Comparison of ENCODE assay signal across 9 mouse cellular contexts in genomic region chr5:24578109-24578963, GRCm38 (mm10). TPM values are rescaled to one million over a fixed set of nuclear protein-coding genes. Genes with fewer than 3 reads are reported as not detected.
DNase-seq lines count a peak whose midpoint lies in the region; ATAC-seq and TF ChIP-seq lines count a peak whose summit lies in the region.
"Had no signal": no experiment of that assay in that cellular context is flagged by ENCODE, and none has a peak within 500 bp of the region (broad histone marks: within the 10 kb centered on the region; RNA-seq: fewer than 3 reads in every experiment).

No protein-coding gene starts in this region.

- DNase-seq in gastrocnemius, adult 2 months, result no peak
- DNase-seq in gastrocnemius, postnatal 36 days, result no peak
- DNase-seq in layer of hippocampus, adult 9-11 months, result no peak
- DNase-seq in thymus, postnatal 14 days, result no peak
- no peak for DNase-seq in ovary, adult 18-20 months (ENCODE audit: low spot score)

- H3K9ac ChIP-seq in forebrain, embryonic 16.5 days (replicated peaks; ENCODE audit: low read depth, low read length), result peak overlapping the region; percentile 45; the same call in 1 of the 2 replicates
- peak overlapping the region; percentile 67 for H3K9ac ChIP-seq in liver, embryonic 15.5 days

- H3K9me3 ChIP-seq in forebrain, embryonic 16.5 days (ENCODE audit: control insufficient read depth, low read length), result no peaks in the 10 kb centered on the region
- H3K9me3 ChIP-seq in liver, embryonic 15.5 days (replicated peaks), result no peaks in the 10 kb centered on the region

- peak overlapping the region; percentile 93 for H3K4me3 ChIP-seq in gastrocnemius, adult 2 months
- peak overlapping the region; percentile 40 for H3K4me3 ChIP-seq in C2C12 (ENCODE audit: insufficient read depth, poor library complexity, severe bottlenecking)
- peak overlapping the region; percentile 49 for H3K4me3 ChIP-seq in forebrain, embryonic 16.5 days (replicated peaks; ENCODE audit: low read length)
- peak overlapping the region; percentile 82 for H3K4me3 ChIP-seq in liver, embryonic 15.5 days (replicated peaks)

- no peak for TF ChIP-seq CTCF in gastrocnemius, adult 2 months (IDR thresholded peaks at IDR 0.05)
- TF ChIP-seq CTCF in C2C12 (IDR thresholded peaks at IDR 0.05; ENCODE audit: control insufficient read depth, insufficient read depth, insufficient read length), result no peak

- H3K36me3 ChIP-seq in C2C12 (ENCODE audit: control insufficient read depth, insufficient read depth), result peaks cover 28% of the 10 kb centered on the region
- H3K36me3 ChIP-seq in forebrain, embryonic 16.5 days (ENCODE audit: control insufficient read depth, insufficient read depth), result 0 out of 2 replicates have a peak, but pooled peaks cover 9% of the 10 kb centered on the region
- peaks cover 19% of the 10 kb centered on the region for H3K36me3 ChIP-seq in liver, embryonic 15.5 days (replicated peaks)

- intact Hi-C loops in gastrocnemius, adult 2 months (cut with DNase I), result no loop called here
- intact Hi-C loops in gastrocnemius, postnatal 36 days (cut with DNase I), result loop anchor here (5.0 kb wide), 1 partner anchor 36 kb away; the partner anchor contains the start of gene Asb10

- H3ac ChIP-seq in C2C12 (ENCODE audit: control insufficient read depth, insufficient read length, low read depth), result peak overlapping the region; percentile 41

- ATAC-seq in forebrain, embryonic 16.5 days, result no peak
- no peak for ATAC-seq in liver, embryonic 15.5 days (ENCODE audit: insufficient read depth)

- WGBS in forebrain, embryonic 16.5 days, result 71% methylated on average over 6 of the region's 6 CpGs
- WGBS in liver, embryonic 15.5 days (ENCODE audit: insufficient replicate concordance), result 24% methylated on average over 6 of the region's 6 CpGs

- peaks cover 38% of the 10 kb centered on the region for H3K79me2 ChIP-seq in C2C12 (ENCODE audit: control insufficient read depth, insufficient read depth)

- peaks cover 14% of the 10 kb centered on the region for H3K4me1 ChIP-seq in forebrain, embryonic 16.5 days (replicated peaks; ENCODE audit: control insufficient read depth, insufficient read depth, low read length)
- H3K4me1 ChIP-seq in liver, embryonic 15.5 days (replicated peaks), result peaks cover 26% of the 10 kb centered on the region

- no peaks in the 10 kb centered on the region for H3K27me3 ChIP-seq in C2C12 (ENCODE audit: control insufficient read depth, insufficient read depth, insufficient read length)
- no peaks in the 10 kb centered on the region for H3K27me3 ChIP-seq in forebrain, embryonic 16.5 days (replicated peaks; ENCODE audit: control insufficient read depth, insufficient read depth, low read length)
- H3K27me3 ChIP-seq in liver, embryonic 15.5 days, result no peaks in the 10 kb centered on the region

- peak overlapping the region; percentile 75 for H3K4me2 ChIP-seq in forebrain, embryonic 16.5 days (ENCODE audit: low read length)
- peak overlapping the region; percentile 98 for H3K4me2 ChIP-seq in liver, embryonic 15.5 days

- H3K27ac ChIP-seq in gastrocnemius, adult 2 months, result peak overlapping the region; percentile 97
- no peak overlapping the region for H3K27ac ChIP-seq in forebrain, embryonic 16.5 days (ENCODE audit: low read length)
- H3K27ac ChIP-seq in liver, embryonic 15.5 days (replicated peaks), result peak overlapping the region; percentile 76

- peaks cover 15% of the 10 kb centered on the region for H3K79me3 ChIP-seq in C2C12 (ENCODE audit: low read depth)

TF ChIP-seq in C2C12, 6 proteins besides CTCF, POLR2A, EP300 and RAD21:
- TF ChIP-seq MYOG (IDR thresholded peaks at IDR 0.05; ENCODE audit: control insufficient read depth, extremely low read depth, insufficient read length) (no peak), MYOD1 (IDR thresholded peaks at IDR 0.05; ENCODE audit: control insufficient read depth, insufficient read length, low read depth) (no peak), MAX (IDR thresholded peaks at IDR 0.05) (no peak), CEBPB (IDR thresholded peaks at IDR 0.05; ENCODE audit: low read depth) (no peak)

RNA-seq across cellular contexts. Expression of gene Abcf2, which starts 1.1 kb away (rescaled TPM):
- 100 to 1,000 TPM; 105 to 117 TPM for total RNA-seq in gastrocnemius, adult 2 months (2021)
- total RNA-seq in gastrocnemius, postnatal 36 days (2021), result 100 to 1,000 TPM in 1 of 2 experiments, 10 to 100 TPM in 1; 94.7 to 104 TPM
- 143 TPM for polyA plus RNA-seq in C2C12 (2012; fragmentation: generic; extraction: Trizol)
- polyA plus RNA-seq in forebrain, embryonic 16.5 days (2015; fragmentation: Nextera tagmentation; extraction: Ambion mirVana), result 107 and 109 TPM in 2 replicates
- 43.2 and 44.4 TPM in 2 replicates for polyA plus RNA-seq in liver, embryonic 15.5 days (2015; fragmentation: Nextera tagmentation; extraction: Ambion mirVana)

RNA-seq across cellular contexts. Expression of gene Chpf2, which starts 8.2 kb away (rescaled TPM):
- 10 to 100 TPM in 1 of 2 experiments, 1 to 10 TPM in 1; 6.4 to 10.1 TPM for total RNA-seq in gastrocnemius, adult 2 months (2021)
- total RNA-seq in gastrocnemius, postnatal 36 days (2021), result 10 to 100 TPM in 1 of 2 experiments, 1 to 10 TPM in 1; 7.2 to 10.8 TPM
- polyA plus RNA-seq in C2C12 (2012; fragmentation: generic; extraction: Trizol), result 37.7 TPM
- polyA plus RNA-seq in forebrain, embryonic 16.5 days (2015; fragmentation: Nextera tagmentation; extraction: Ambion mirVana), result 20.5 and 20.8 TPM in 2 replicates
- polyA plus RNA-seq in liver, embryonic 15.5 days (2015; fragmentation: Nextera tagmentation; extraction: Ambion mirVana), result 10.5 and 13.4 TPM in 2 replicates

RNA-seq across cellular contexts. Expression of gene 4931409K22Rik, which starts 21.7 kb away (rescaled TPM):
- total RNA-seq in gastrocnemius, adult 2 months (2021), result not detected
- total RNA-seq in gastrocnemius, postnatal 36 days (2021), result not detected
- not detected for polyA plus RNA-seq in C2C12 (2012; fragmentation: generic; extraction: Trizol)
- 0.26 and 0.35 TPM in 2 replicates for polyA plus RNA-seq in forebrain, embryonic 16.5 days (2015; fragmentation: Nextera tagmentation; extraction: Ambion mirVana)
- polyA plus RNA-seq in liver, embryonic 15.5 days (2015; fragmentation: Nextera tagmentation; extraction: Ambion mirVana), result not detected in 2 replicates
- total RNA-seq: common myeloid progenitor, adult 5-6 weeks had no signal

RNA-seq across cellular contexts. Expression of gene Asb10, which starts 37.6 kb away (rescaled TPM):
- 100 to 1,000 TPM; 101 to 107 TPM for total RNA-seq in gastrocnemius, adult 2 months (2021)
- 10 to 100 TPM; 72.9 to 76.9 TPM for total RNA-seq in gastrocnemius, postnatal 36 days (2021)
- not detected for polyA plus RNA-seq in C2C12 (2012; fragmentation: generic; extraction: Trizol)
- 0.09 and 0.11 TPM in 2 replicates for polyA plus RNA-seq in forebrain, embryonic 16.5 days (2015; fragmentation: Nextera tagmentation; extraction: Ambion mirVana)
- 0.07 and 0.12 TPM in 2 replicates for polyA plus RNA-seq in liver, embryonic 15.5 days (2015; fragmentation: Nextera tagmentation; extraction: Ambion mirVana)

RNA-seq across cellular contexts. Expression of gene Smarcd3, which starts 45.9 kb away (rescaled TPM):
- total RNA-seq in gastrocnemius, adult 2 months (2021), result 100 to 1,000 TPM; 172 to 203 TPM
- total RNA-seq in gastrocnemius, postnatal 36 days (2021), result 100 to 1,000 TPM; 167 to 178 TPM
- 87.6 TPM for polyA plus RNA-seq in C2C12 (2012; fragmentation: generic; extraction: Trizol)
- polyA plus RNA-seq in forebrain, embryonic 16.5 days (2015; fragmentation: Nextera tagmentation; extraction: Ambion mirVana), result 156 and 181 TPM in 2 replicates
- 1.3 and 1.5 TPM in 2 replicates for polyA plus RNA-seq in liver, embryonic 15.5 days (2015; fragmentation: Nextera tagmentation; extraction: Ambion mirVana)

Comparison
In these comparisons a context has a peak if more than half of its experiments do, and no peak if none do; other contexts are left out.
1. H3K4me3 ChIP-seq: peak in every context shown above with its lines; median percentile 93 in gastrocnemius, adult 2 months; 82 in liver, embryonic 15.5 days; 49 in forebrain, embryonic 16.5 days; 40 in C2C12.